Mouse (Mus musculus) spleen, adult 2 months (tissue): Measurements from ENCODE around the gene March6.

ENCODE experiments used
- CTCF ChIP-seq: fragments of 200-500 bp; IDR thresholded peaks from 2 replicates; pipeline ENCODE4 v1.5.1; 2011; ENCODE audit warnings: mild to moderate bottlenecking, inconsistent platforms; ENCODE audit not compliant: insufficient read depth, insufficient read length, insufficient replicate concordance; ENCODE audit errors: extremely low read depth
- POLR2A ChIP-seq: fragments of 200-500 bp; IDR thresholded peaks from 2 replicates; pipeline ENCODE4 v1.6.1; 2011; ENCODE audit warnings: low read depth, low read length, inconsistent platforms

DNA sequence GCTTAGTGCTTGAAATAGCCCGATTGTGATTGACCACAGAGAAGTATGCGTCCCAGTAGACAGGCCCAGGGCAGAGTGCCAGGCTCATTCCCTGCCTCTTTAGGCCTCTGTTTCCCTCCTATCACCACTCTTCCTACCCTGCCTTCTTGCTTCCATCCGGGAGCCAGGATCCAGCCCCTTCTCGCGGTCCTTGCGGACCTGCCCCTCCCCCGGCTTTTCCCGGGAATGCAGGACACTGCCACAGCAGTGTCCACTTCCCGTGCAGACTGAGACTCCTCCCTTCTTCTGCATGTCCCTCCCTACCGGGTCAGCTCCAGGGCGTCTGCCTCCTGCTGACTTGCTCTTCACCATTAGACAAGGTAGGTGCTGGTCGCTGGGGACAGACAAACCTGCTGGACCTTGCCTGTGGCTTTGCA lies 37.7 kb upstream of the March6 start:
- TF ChIP-seq CTCF (no peak), POLR2A (no peak)
